ENCODE assay signal across 23 mouse cellular contexts in genomic region chr9:41833408-41833807, GRCm38 (mm10).
DNase-seq lines count a peak whose midpoint lies in the region; ATAC-seq and TF ChIP-seq lines count a peak whose summit lies in the region.
"Had no signal": no experiment of that assay in that cellular context is flagged by ENCODE, and none has a peak within 500 bp of the region (broad histone marks: within the 10 kb centered on the region; RNA-seq: fewer than 3 reads in every experiment).

No protein-coding gene starts in this region.

- TF ChIP-seq CTCF in hindbrain, postnatal 0 days (IDR thresholded peaks at IDR 0.05; ENCODE audit: low read depth) = peak; percentile 22; the same call in 1 of the 2 replicates
- TF ChIP-seq CTCF in midbrain, postnatal 0 days (IDR thresholded peaks at IDR 0.05) = peak; percentile 37

- no peak for DNase-seq in forebrain, embryonic 14.5 days (ENCODE audit: low spot score)
- DNase-seq in hindbrain, postnatal 0 days (ENCODE audit: low spot score) = no peak
- DNase-seq in midbrain, postnatal 0 days (ENCODE audit: low spot score) = no peak
- DNase-seq in midbrain, embryonic 14.5 days = no peak
- DNase-seq in B cell, adult 2 months = no peak
- DNase-seq in retina, embryonic 14.5 days (ENCODE audit: low spot score) = no peak
- DNase-seq: adrenal gland, postnatal 14 days; cerebellum, adult 8-10 months; cerebellum, postnatal 36 days; embryo, embryonic 11 days; heart, postnatal 14 days; kidney, adult 8-10 months; kidney, postnatal 10 days; right cerebral cortex, adult 18-20 months; thymus, adult 2 months had no signal

- H3K27ac ChIP-seq in forebrain, embryonic 12.5 days = 0 out of 2 replicates have a peak overlapping the region, but pooled peaks have one; percentile 43
- no peak overlapping the region for H3K27ac ChIP-seq in forebrain, embryonic 14.5 days (ENCODE audit: low read depth, low read length)
- H3K27ac ChIP-seq in hindbrain, postnatal 0 days = no peak overlapping the region
- H3K27ac ChIP-seq in hindbrain, embryonic 16.5 days (ENCODE audit: low read depth, low read length) = no peak overlapping the region
- H3K27ac ChIP-seq in midbrain, postnatal 0 days (ENCODE audit: low read depth, low read length) = no peak overlapping the region
- no peak overlapping the region for H3K27ac ChIP-seq in midbrain, embryonic 14.5 days (replicated peaks; ENCODE audit: low read depth, low read length)
- H3K27ac ChIP-seq: heart, embryonic 13.5 days; liver, embryonic 15.5 days; macrophage had no signal

- H3K4me3 ChIP-seq in forebrain, embryonic 12.5 days (replicated peaks) = no peak overlapping the region
- no peak overlapping the region for H3K4me3 ChIP-seq in forebrain, embryonic 14.5 days (ENCODE audit: low read depth, low read length)
- H3K4me3 ChIP-seq in hindbrain, postnatal 0 days (ENCODE audit: low read length) = no peak overlapping the region
- H3K4me3 ChIP-seq in hindbrain, embryonic 16.5 days (ENCODE audit: low read length) = no peak overlapping the region
- no peak overlapping the region for H3K4me3 ChIP-seq in midbrain, postnatal 0 days (ENCODE audit: low read depth, low read length)
- no peak overlapping the region for H3K4me3 ChIP-seq in midbrain, embryonic 14.5 days (replicated peaks; ENCODE audit: low read depth, low read length)
- H3K4me3 ChIP-seq: heart, embryonic 13.5 days; liver, embryonic 15.5 days had no signal

- H3K4me2 ChIP-seq in forebrain, embryonic 12.5 days = no peak overlapping the region
- H3K4me2 ChIP-seq in forebrain, embryonic 14.5 days (ENCODE audit: low read length) = no peak overlapping the region
- H3K4me2 ChIP-seq in hindbrain, postnatal 0 days (ENCODE audit: low read depth, low read length) = no peak overlapping the region
- H3K4me2 ChIP-seq in hindbrain, embryonic 16.5 days (ENCODE audit: low read length) = no peak overlapping the region
- H3K4me2 ChIP-seq in midbrain, postnatal 0 days (ENCODE audit: low read depth, low read length, poor library complexity, severe bottlenecking) = no peak overlapping the region
- H3K4me2 ChIP-seq in midbrain, embryonic 14.5 days (ENCODE audit: low read length) = no peak overlapping the region
- H3K4me2 ChIP-seq: heart, embryonic 13.5 days; liver, embryonic 15.5 days had no signal

- H3K36me3 ChIP-seq in forebrain, embryonic 12.5 days (replicated peaks) = no peaks in the 10 kb centered on the region; the same call in 1 of the 2 replicates
- no peaks in the 10 kb centered on the region for H3K36me3 ChIP-seq in forebrain, embryonic 14.5 days (ENCODE audit: control insufficient read depth, insufficient read depth, low read length)
- no peaks in the 10 kb centered on the region for H3K36me3 ChIP-seq in hindbrain, postnatal 0 days (ENCODE audit: insufficient read depth, low read length)
- H3K36me3 ChIP-seq in hindbrain, embryonic 16.5 days (ENCODE audit: control insufficient read depth, insufficient read depth, low read length) = no peaks in the 10 kb centered on the region
- H3K36me3 ChIP-seq in midbrain, postnatal 0 days (ENCODE audit: insufficient read depth, low read length) = no peaks in the 10 kb centered on the region
- H3K36me3 ChIP-seq in midbrain, embryonic 14.5 days (ENCODE audit: control insufficient read depth, insufficient read depth, low read length) = no peaks in the 10 kb centered on the region
- H3K36me3 ChIP-seq: G1E; heart, embryonic 13.5 days; liver, embryonic 15.5 days had no signal

- H3K27me3 ChIP-seq in forebrain, embryonic 12.5 days = no peaks in the 10 kb centered on the region
- no peaks in the 10 kb centered on the region for H3K27me3 ChIP-seq in forebrain, embryonic 14.5 days (replicated peaks; ENCODE audit: control insufficient read depth, insufficient read depth, low read length)
- no peaks in the 10 kb centered on the region for H3K27me3 ChIP-seq in hindbrain, postnatal 0 days (ENCODE audit: insufficient read depth, low read length)
- H3K27me3 ChIP-seq in hindbrain, embryonic 16.5 days (replicated peaks; ENCODE audit: control insufficient read depth, insufficient read depth, low read length) = no peaks in the 10 kb centered on the region
- H3K27me3 ChIP-seq in midbrain, postnatal 0 days (ENCODE audit: insufficient read depth, low read length) = no peaks in the 10 kb centered on the region
- H3K27me3 ChIP-seq in midbrain, embryonic 14.5 days (ENCODE audit: control insufficient read depth, insufficient read depth, low read length) = no peaks in the 10 kb centered on the region
- H3K27me3 ChIP-seq: heart, embryonic 13.5 days; liver, embryonic 15.5 days had no signal

- peaks cover 13% of the 10 kb centered on the region; the same call in 1 of the 2 replicates for H3K4me1 ChIP-seq in forebrain, embryonic 12.5 days
- peaks cover 7% of the 10 kb centered on the region; the same call in 1 of the 2 replicates for H3K4me1 ChIP-seq in forebrain, embryonic 14.5 days (ENCODE audit: control insufficient read depth, insufficient read depth, low read length)
- no peaks in the 10 kb centered on the region for H3K4me1 ChIP-seq in hindbrain, postnatal 0 days (ENCODE audit: insufficient read depth, low read length)
- peaks cover 9% of the 10 kb centered on the region; the same call in 1 of the 2 replicates for H3K4me1 ChIP-seq in hindbrain, embryonic 16.5 days (ENCODE audit: control insufficient read depth, insufficient read depth, low read depth, low read length)
- no peaks in the 10 kb centered on the region for H3K4me1 ChIP-seq in midbrain, postnatal 0 days (ENCODE audit: insufficient read depth, low read length)
- no peaks in the 10 kb centered on the region for H3K4me1 ChIP-seq in midbrain, embryonic 14.5 days (ENCODE audit: control insufficient read depth, insufficient read depth, low read length)
- H3K4me1 ChIP-seq: heart, embryonic 13.5 days; liver, embryonic 15.5 days had no signal

- H3K9ac ChIP-seq in forebrain, embryonic 12.5 days = no peak overlapping the region
- no peak overlapping the region for H3K9ac ChIP-seq in forebrain, embryonic 14.5 days (ENCODE audit: low read length)
- no peak overlapping the region for H3K9ac ChIP-seq in hindbrain, postnatal 0 days (replicated peaks; ENCODE audit: low read length)
- H3K9ac ChIP-seq in hindbrain, embryonic 16.5 days (ENCODE audit: low read depth, low read length) = no peak overlapping the region
- H3K9ac ChIP-seq in midbrain, postnatal 0 days (replicated peaks; ENCODE audit: low read length, poor library complexity, severe bottlenecking) = no peak overlapping the region
- H3K9ac ChIP-seq in midbrain, embryonic 14.5 days (replicated peaks; ENCODE audit: low read length) = no peak overlapping the region
- H3K9ac ChIP-seq: heart, embryonic 13.5 days; liver, embryonic 15.5 days had no signal

- 97% methylated on average over 1 of the region's 1 CpGs for WGBS in forebrain, embryonic 12.5 days
- 100% methylated on average over 1 of the region's 1 CpGs for WGBS in forebrain, embryonic 14.5 days
- 96% methylated on average over 1 of the region's 1 CpGs for WGBS in hindbrain, postnatal 0 days
- 100% methylated on average over 1 of the region's 1 CpGs for WGBS in hindbrain, embryonic 16.5 days
- WGBS in midbrain, postnatal 0 days = 100% methylated on average over 1 of the region's 1 CpGs
- 94% methylated on average over 1 of the region's 1 CpGs for WGBS in midbrain, embryonic 14.5 days

- ATAC-seq in forebrain, embryonic 12.5 days (ENCODE audit: low FRiP score) = no peak
- ATAC-seq in forebrain, embryonic 14.5 days = no peak
- no peak for ATAC-seq in hindbrain, postnatal 0 days
- ATAC-seq in hindbrain, embryonic 16.5 days = no peak
- no peak for ATAC-seq in midbrain, postnatal 0 days (ENCODE audit: low FRiP score)
- no peak for ATAC-seq in midbrain, embryonic 14.5 days (ENCODE audit: low FRiP score, low TSS enrichment)
- ATAC-seq: lung, postnatal 0 days; midbrain, embryonic 16.5 days had no signal

- no peaks in the 10 kb centered on the region for H3K9me3 ChIP-seq in forebrain, embryonic 12.5 days
- peaks cover 4% of the 10 kb centered on the region; the same call in 1 of the 2 replicates for H3K9me3 ChIP-seq in forebrain, embryonic 14.5 days (replicated peaks; ENCODE audit: control insufficient read depth, low read length)
- no peaks in the 10 kb centered on the region for H3K9me3 ChIP-seq in hindbrain, postnatal 0 days (ENCODE audit: low read length)
- no peaks in the 10 kb centered on the region for H3K9me3 ChIP-seq in hindbrain, embryonic 16.5 days (ENCODE audit: control insufficient read depth, low read length)
- H3K9me3 ChIP-seq in midbrain, postnatal 0 days (ENCODE audit: low read length) = no peaks in the 10 kb centered on the region
- H3K9me3 ChIP-seq in midbrain, embryonic 14.5 days (ENCODE audit: control insufficient read depth, low read length) = no peaks in the 10 kb centered on the region
- H3K9me3 ChIP-seq: G1E; liver, embryonic 15.5 days had no signal
